Mouse (Mus musculus) myocyte (in vitro differentiated cells): ENCODE results near the gene Dnaaf2.

Experiments used
- CEBPB ChIP-seq: IDR thresholded peaks from 2 replicates; pipeline ENCODE4 v1.6.1; 2011; ENCODE audit warnings: mild to moderate bottlenecking, moderate library complexity; ENCODE audit not compliant: poor library complexity, insufficient read depth, severe bottlenecking
- E2F4 ChIP-seq: IDR thresholded peaks from one replicate; pipeline ENCODE4 v1.6.1; 2011; ENCODE audit warnings: mild to moderate bottlenecking, control low read depth, moderate library complexity; ENCODE audit not compliant: insufficient read depth
- MAX ChIP-seq: IDR thresholded peaks from one replicate; pipeline ENCODE4 v1.6.1; 2011; ENCODE audit warnings: low read depth, mild to moderate bottlenecking, control low read depth
- MYOD1 ChIP-seq, 3 experiments: IDR thresholded peaks; one replicate each; pipeline ENCODE4 v1.6.1; 2011; ENCODE audit warnings: control low read depth in 2 of 3, low read depth in 2 of 3, mild to moderate bottlenecking in 2 of 3, moderate library complexity in 1 of 3; ENCODE audit not compliant: insufficient read length in 2 of 3, control insufficient read depth in 1 of 3
- MYOG ChIP-seq, 3 experiments: IDR thresholded peaks; one replicate each; pipeline ENCODE4 v1.6.1; 2011; ENCODE audit warnings: control low read depth in 2 of 3, low read depth in 2 of 3, mild to moderate bottlenecking in 2 of 3; ENCODE audit not compliant: insufficient read length in 2 of 3, control insufficient read depth in 1 of 3, insufficient read depth in 1 of 3
- POLR2A ChIP-seq: IDR thresholded peaks from one replicate; pipeline ENCODE4 v1.6.1; 2011; ENCODE audit warnings: low read depth, mild to moderate bottlenecking, control low read depth, moderate library complexity; ENCODE audit not compliant: insufficient read length
- POLR2AphosphoS2 ChIP-seq: IDR thresholded peaks from one replicate; pipeline ENCODE4 v1.6.1; 2011; ENCODE audit warnings: low read depth, control low read depth; ENCODE audit not compliant: insufficient read length
- REST ChIP-seq: IDR thresholded peaks from one replicate; pipeline ENCODE4 v1.6.1; 2011; ENCODE audit warnings: mild to moderate bottlenecking, control low read depth, moderate library complexity; ENCODE audit not compliant: insufficient read depth, insufficient read length
- SRF ChIP-seq: IDR thresholded peaks from one replicate; pipeline ENCODE4 v1.6.1; 2011; ENCODE audit warnings: low read depth; ENCODE audit not compliant: control insufficient read depth, insufficient read length
- TCF12 ChIP-seq: IDR thresholded peaks from one replicate; pipeline ENCODE4 v1.6.1; 2011; ENCODE audit warnings: mild to moderate bottlenecking, control low read depth; ENCODE audit not compliant: poor library complexity, insufficient read depth, severe bottlenecking
- TCF3 ChIP-seq: IDR thresholded peaks from one replicate; pipeline ENCODE4 v1.6.1; 2011; ENCODE audit warnings: low read depth, control low read depth; ENCODE audit not compliant: insufficient read length
- USF1 ChIP-seq: IDR thresholded peaks from one replicate; pipeline ENCODE4 v1.6.1; 2011; ENCODE audit warnings: low read depth, mild to moderate bottlenecking, control low read depth, moderate library complexity

GRCm38 (mm10) chr12:69150049-69150448 is 48.2 kb downstream of the Dnaaf2 start:
- TF ChIP-seq USF1 (no peak), POLR2A (no peak), MAX (no peak), E2F4 (no peak), TCF3 (no peak), TCF12 (no peak), MYOG (IDR thresholded peaks at IDR 0.05; ENCODE audit: control insufficient read depth in 1 of 3, insufficient read depth in 1 of 3, insufficient read length in 2 of 3, low read depth in 2 of 3) (no peak), REST (no peak), POLR2AphosphoS2 (no peak), CEBPB (no peak), MYOD1 (IDR thresholded peaks at IDR 0.05; ENCODE audit: control insufficient read depth in 1 of 3, insufficient read length in 2 of 3, low read depth in 2 of 3) (no peak), SRF (no peak)
